Mouse (Mus musculus) embryonic fibroblast, embryonic 13.5 days (primary cell): Measurements from ENCODE around the gene Itgb6.

ENCODE experiments used
- CTCF ChIP-seq: IDR thresholded peaks from 2 replicates; pipeline ENCODE4 v1.5.1; 2011; ENCODE audit warnings: mild to moderate bottlenecking, control low read depth, low read length, moderate library complexity, borderline replicate concordance; ENCODE audit not compliant: insufficient read depth
- POLR2A ChIP-seq: IDR thresholded peaks from 2 replicates; pipeline ENCODE4 v1.6.1; 2011; ENCODE audit warnings: low read depth, mild to moderate bottlenecking, control low read depth, low read length, moderate library complexity

GRCm38 (mm10) chr2:60658992-60659391 is 63.5 kb downstream of the Itgb6 start:
- TF ChIP-seq POLR2A: no peak
- TF ChIP-seq CTCF: no peak
